Mouse (Mus musculus) midbrain, embryonic 13.5 days (tissue): ENCODE measurements around the gene Cdiptos. TPM values are rescaled to one million over a fixed set of nuclear protein-coding genes. Genes with fewer than 3 reads are reported as not detected.

Experiments
- ATAC-seq: fragments of 200-750 bp; cut with Nextera tagmentation; 2 replicates; pipeline ENCODE4 v1.8.0; 2017; ENCODE audit warnings: mild to moderate bottlenecking, moderate TSS enrichment, moderate library complexity
- H3K27ac ChIP-seq: fragments of 300-500 bp; sonication (generic); 2 replicates; pipeline ENCODE4 v1.5.1; 2015; ENCODE audit warnings: inconsistent platforms, mild to moderate bottlenecking, moderate library complexity
- H3K27me3 ChIP-seq: fragments of 300-500 bp; sonication (generic); 2 replicates; pipeline ENCODE4 v1.6.1; 2015; ENCODE audit warnings: mild to moderate bottlenecking, inconsistent platforms
- H3K36me3 ChIP-seq: fragments of 300-500 bp; sonication (generic); 2 replicates; pipeline ENCODE4 v1.6.1; 2015; ENCODE audit warnings: mild to moderate bottlenecking, inconsistent platforms
- H3K4me1 ChIP-seq: fragments of 300-500 bp; sonication (generic); replicated peaks from 2 replicates; pipeline ENCODE4 v1.6.1; 2015; ENCODE audit warnings: inconsistent platforms
- H3K4me2 ChIP-seq: fragments of 300-500 bp; sonication (generic); replicated peaks from 2 replicates; pipeline ENCODE4 v1.6.1; 2015; ENCODE audit warnings: moderate library complexity, mild to moderate bottlenecking, inconsistent platforms
- H3K4me3 ChIP-seq: fragments of 300-500 bp; sonication (generic); replicated peaks from 2 replicates; pipeline ENCODE4 v1.5.1; 2015; ENCODE audit warnings: mild to moderate bottlenecking, inconsistent platforms
- H3K9ac ChIP-seq: fragments of 300-500 bp; sonication (generic); replicated peaks from 2 replicates; pipeline ENCODE4 v1.6.1; 2015; ENCODE audit warnings: mild to moderate bottlenecking, inconsistent platforms
- H3K9me3 ChIP-seq: fragments of 300-500 bp; sonication (generic); 2 replicates; pipeline ENCODE4 v1.6.1; 2016; ENCODE audit warnings: mild to moderate bottlenecking, inconsistent platforms
- WGBS: fragments of 180-500 bp; shearing (Covaris S2); methylation state at CpG from one replicate; pipeline ENCODE4 v1.1.7; 2015; 5-methylcytosine and 5-hydroxymethylcytosine counted together
- polyA plus RNA-seq: library from polyadenylated mRNA; unstranded; fragments of >200 nt; fragmentation: Nextera tagmentation; extraction: Ambion mirVana; gene quantifications from 2 replicates; pipeline ENCODE4 v1.2.1, GENCODE M21; 2015

The Cdiptos gene
- polyA plus RNA-seq, 1 experiment from 2014 or later = 0.85 TPM

DNA sequence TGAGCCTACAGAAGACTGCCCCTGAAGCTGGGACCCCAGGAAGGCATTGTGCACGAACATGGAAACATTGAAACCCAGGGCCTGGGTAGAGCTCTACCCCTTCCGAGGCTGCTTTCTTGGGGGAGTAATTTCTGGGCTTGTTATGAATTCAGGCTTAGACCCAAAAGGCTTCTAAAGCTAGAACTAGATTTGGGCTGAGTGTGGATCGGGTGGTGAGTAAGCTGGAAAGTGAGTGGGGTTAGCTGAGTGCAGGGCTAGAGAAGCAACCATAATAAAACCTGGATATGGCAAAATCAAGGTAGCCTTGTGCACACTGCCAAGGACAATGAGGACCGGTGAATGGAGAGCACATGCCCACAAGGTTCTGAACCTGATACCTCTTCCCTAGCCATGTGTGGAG is 13.9 kb downstream of the Cdiptos start:
- H3K27me3 ChIP-seq = peaks cover 38% of the 10 kb centered on the region
- ATAC-seq = no peak
- H3K36me3 ChIP-seq = peaks cover 87% of the 10 kb centered on the region
- H3K9ac ChIP-seq = no peak overlapping the region
- no peak overlapping the region for H3K27ac ChIP-seq
- no peaks in the 10 kb centered on the region for H3K9me3 ChIP-seq
- no peak overlapping the region for H3K4me3 ChIP-seq
- no peak overlapping the region for H3K4me2 ChIP-seq
- H3K4me1 ChIP-seq = no peaks in the 10 kb centered on the region
- WGBS = 88% methylated on average over 4 of the region's 4 CpGs

DNA sequence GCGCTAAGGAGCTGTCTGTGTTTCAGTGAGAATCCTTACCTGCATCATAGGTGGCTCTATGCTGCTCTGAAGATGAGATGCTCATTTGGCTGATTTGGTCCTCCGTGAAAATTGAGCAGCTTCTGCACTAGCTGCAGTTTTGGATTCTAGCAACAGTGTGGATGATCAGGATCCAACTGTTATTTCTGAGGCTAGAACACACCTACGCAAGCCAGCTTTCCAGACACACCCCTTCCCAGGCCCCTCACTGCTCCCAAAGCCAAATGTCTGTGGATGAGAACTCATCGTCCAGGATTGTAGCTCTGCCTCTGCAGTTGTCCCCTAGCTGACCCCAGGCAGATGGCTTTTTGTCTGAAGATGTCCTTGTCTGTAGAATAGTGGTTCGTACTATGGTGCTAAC is 14.8 kb downstream of the Cdiptos start:
- no peak overlapping the region for H3K9ac ChIP-seq
- peaks cover 38% of the 10 kb centered on the region for H3K27me3 ChIP-seq
- H3K4me3 ChIP-seq = no peak overlapping the region
- H3K4me1 ChIP-seq = no peaks in the 10 kb centered on the region
- H3K9me3 ChIP-seq = no peaks in the 10 kb centered on the region
- WGBS = 88% methylated on average over 5 of the region's 5 CpGs
- peaks cover 83% of the 10 kb centered on the region for H3K36me3 ChIP-seq
- ATAC-seq = no peak
- no peak overlapping the region for H3K4me2 ChIP-seq
- H3K27ac ChIP-seq = no peak overlapping the region

- Histone ChIP-seq H3K36me3 (peaks cover 82% of the 10 kb centered on the region), H3K27me3 (peaks cover 38% of the 10 kb centered on the region), H3K27ac (no peak overlapping the region), H3K4me2 (no peak overlapping the region), H3K9me3 (no peaks in the 10 kb centered on the region), H3K4me1 (no peaks in the 10 kb centered on the region), H3K4me3 (no peak overlapping the region), H3K9ac (no peak overlapping the region)
- 76% methylated on average over 9 of the region's 9 CpGs for WGBS
- no peak for ATAC-seq
These were observed 16.1 kb downstream of the Cdiptos start for GRCm38 (mm10) chr7:126959780-126960179.

DNA sequence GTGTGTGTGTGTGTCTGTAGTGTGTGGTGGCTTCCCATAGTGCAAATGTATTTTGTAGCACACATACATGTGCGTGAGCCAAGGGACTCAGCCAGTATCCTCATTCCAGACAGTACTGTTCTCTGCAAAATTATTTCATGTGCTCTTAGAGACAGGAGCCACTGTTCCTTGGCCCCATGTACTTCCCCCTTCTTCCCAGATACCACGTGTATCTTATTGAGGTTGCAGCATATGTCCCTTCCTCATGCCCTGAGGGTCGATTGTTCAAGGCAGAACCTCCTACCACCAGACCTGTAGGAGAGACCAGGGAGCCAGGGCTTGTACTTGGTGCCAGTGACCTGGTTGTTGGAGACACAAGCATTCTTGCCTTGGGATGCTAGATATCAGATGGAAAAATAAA is 20.8 kb downstream of the Cdiptos start:
- no peak overlapping the region for H3K4me2 ChIP-seq
- H3K27ac ChIP-seq = no peak overlapping the region
- no peak overlapping the region for H3K9ac ChIP-seq
- peaks cover 35% of the 10 kb centered on the region for H3K4me1 ChIP-seq
- no peak for ATAC-seq
- peaks cover 22% of the 10 kb centered on the region for H3K27me3 ChIP-seq
- peaks cover 48% of the 10 kb centered on the region for H3K36me3 ChIP-seq
- 64% methylated on average over 3 of the region's 3 CpGs for WGBS
- no peak overlapping the region for H3K4me3 ChIP-seq
- no peaks in the 10 kb centered on the region for H3K9me3 ChIP-seq

GRCm38 (mm10) chr7:126952646-126953045 is 23.3 kb downstream of the Cdiptos start:
- Histone ChIP-seq H3K36me3 (peaks cover 26% of the 10 kb centered on the region), H3K4me2 (peak overlapping the region; percentile 98), H3K9me3 (no peaks in the 10 kb centered on the region), H3K4me1 (peaks cover 58% of the 10 kb centered on the region), H3K9ac (peak overlapping the region; percentile 81), H3K27me3 (peaks cover 22% of the 10 kb centered on the region), H3K4me3 (peak overlapping the region; percentile 63), H3K27ac (no peak overlapping the region)
- no peak for ATAC-seq
- 0% methylated on average over 5 of the region's 8 CpGs for WGBS

- Histone ChIP-seq H3K9ac (peak overlapping the region; percentile 81), H3K4me1 (peaks cover 67% of the 10 kb centered on the region), H3K9me3 (no peaks in the 10 kb centered on the region), H3K27ac (0 out of 2 replicates have a peak overlapping the region, but pooled peaks have one; percentile 25), H3K27me3 (peaks cover 22% of the 10 kb centered on the region), H3K4me3 (peak overlapping the region; percentile 63), H3K4me2 (peak overlapping the region; percentile 98), H3K36me3 (peaks cover 16% of the 10 kb centered on the region)
- 22% methylated on average over 4 of the region's 4 CpGs for WGBS
- ATAC-seq = no peak
These were observed 24.2 kb downstream of the Cdiptos start for GRCm38 (mm10) chr7:126951741-126952140.

DNA sequence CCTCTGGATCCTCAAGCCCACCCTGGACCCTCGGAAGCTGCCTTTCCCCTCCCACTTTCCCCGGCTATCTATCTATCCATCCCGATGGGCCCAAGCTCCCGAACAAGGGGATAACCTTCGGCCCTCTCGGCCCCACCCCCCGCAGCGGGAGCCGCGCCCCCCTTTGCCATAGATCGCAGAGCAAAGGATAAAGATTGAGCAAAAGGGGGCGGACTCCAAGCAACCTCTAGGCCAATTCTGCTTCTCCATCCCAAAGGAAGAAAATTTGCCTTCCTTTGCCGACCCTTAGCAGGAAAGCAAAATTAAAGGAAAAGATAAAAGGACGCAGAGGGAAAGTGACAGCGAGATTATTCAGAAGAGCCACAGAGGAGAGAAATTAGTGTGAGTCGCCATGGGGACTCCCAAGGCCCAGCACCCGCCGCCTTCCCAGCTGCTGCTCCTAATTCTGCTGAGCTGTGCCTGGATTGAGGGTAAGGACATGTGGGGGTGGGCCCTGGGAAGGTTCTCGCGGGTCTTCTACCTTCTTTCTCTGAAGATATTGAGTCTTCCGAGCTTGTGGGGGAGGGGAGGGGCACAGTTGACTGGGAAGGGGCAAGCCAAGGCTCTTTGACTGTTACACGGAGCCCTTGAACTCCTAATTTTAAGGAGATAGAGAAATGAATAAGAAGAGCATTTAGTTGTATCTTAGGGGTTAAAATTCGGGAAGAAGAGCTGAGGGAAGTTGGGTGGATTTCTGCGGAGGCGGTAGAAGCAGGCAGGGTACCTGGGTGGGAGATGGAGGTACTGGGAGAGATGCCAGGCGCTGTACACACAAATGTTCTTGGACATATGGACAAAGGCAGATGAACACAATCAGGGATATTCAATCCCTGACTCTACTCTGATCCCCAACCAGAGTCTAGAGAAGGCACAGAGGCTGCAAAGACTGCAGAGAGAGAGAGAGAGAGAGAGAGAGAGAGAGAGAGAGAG is 25.0 kb downstream of the Cdiptos start:
- Histone ChIP-seq H3K9ac (peak overlapping the region; percentile 81), H3K36me3 (peaks cover 24% of the 10 kb centered on the region), H3K9me3 (no peaks in the 10 kb centered on the region), H3K27ac (peak overlapping the region; percentile 93), H3K4me1 (peaks cover 72% of the 10 kb centered on the region), H3K4me3 (peak overlapping the region; percentile 63), H3K27me3 (peaks cover 22% of the 10 kb centered on the region), H3K4me2 (peak overlapping the region; percentile 98)
- 3% methylated on average over 26 of the region's 26 CpGs for WGBS
- ATAC-seq = no peak

DNA sequence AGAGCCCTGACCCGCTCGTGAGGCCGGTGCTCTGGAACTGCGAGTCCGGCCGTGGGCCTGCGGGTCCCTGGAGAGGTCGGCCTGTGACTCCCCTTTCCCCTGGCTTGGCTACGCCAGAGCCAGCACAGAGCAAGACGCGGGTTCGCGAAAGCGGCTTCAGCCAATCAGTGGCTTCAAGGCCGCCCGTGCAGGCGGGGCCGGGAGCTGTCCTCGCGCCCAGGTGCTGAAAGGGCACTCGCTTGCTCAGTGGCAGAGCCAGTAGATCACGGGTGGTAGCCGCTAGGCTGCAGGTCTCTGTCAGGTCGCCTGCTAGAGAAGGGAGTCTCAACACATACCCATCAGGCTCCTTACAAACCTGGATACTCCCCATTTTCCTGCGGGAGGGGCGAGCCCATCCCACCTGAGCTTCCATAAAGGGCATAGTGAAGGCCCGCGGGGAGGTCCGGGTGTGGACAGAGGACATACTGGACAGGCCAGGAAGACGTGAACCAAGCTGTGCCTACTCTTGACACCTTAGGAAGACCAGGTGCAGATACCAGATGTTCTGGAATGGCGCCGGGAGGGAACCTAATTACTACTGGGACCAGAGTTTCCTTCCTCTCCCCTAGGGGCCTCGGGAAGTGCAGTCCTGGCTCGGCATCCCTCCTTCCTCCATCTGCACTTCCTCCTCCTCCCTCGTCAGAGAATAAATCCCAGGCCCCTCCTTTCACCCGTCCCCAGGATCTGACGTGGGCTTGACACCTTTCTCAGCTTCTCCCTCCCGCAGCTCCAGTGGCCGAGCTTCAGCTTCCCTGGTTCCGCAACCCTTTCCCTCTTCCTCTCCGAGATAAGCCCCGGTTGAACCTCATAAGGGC is 25.9 kb downstream of the Cdiptos start, which contains the start of gene Sez6l2:
Sez6l2 (plus strand) TSS at position 771 of the 854 bp plus-strand sequence.
- peaks cover 72% of the 10 kb centered on the region for H3K4me1 ChIP-seq
- ATAC-seq = peak; percentile 90
- 1% methylated on average over 42 of the region's 42 CpGs for WGBS

GRCm38 (mm10) chr7:126949403-126949792 is 26.5 kb downstream of the Cdiptos start, which contains the start of gene Asphd1:
TSS of gene Asphd1 (minus strand) at chr7:126949582.
- H3K27ac ChIP-seq = peak within 1 kb of the TSS; percentile 93
- H3K4me3 ChIP-seq = peak within 1 kb of the TSS; percentile 63
- H3K4me2 ChIP-seq = peak within 1 kb of the TSS; percentile 98
- WGBS = under 1% methylated on average over 21 of the region's 21 CpGs
- H3K9me3 ChIP-seq = no peaks in the 10 kb centered on the region
- peak; percentile 69 for ATAC-seq
- peak within 1 kb of the TSS; percentile 81 for H3K9ac ChIP-seq
- H3K36me3 ChIP-seq = peaks cover 33% of the 10 kb centered on the region
- H3K27me3 ChIP-seq = peaks cover 22% of the 10 kb centered on the region
- H3K4me1 ChIP-seq = peaks cover 72% of the 10 kb centered on the region

More for the DNA sequence above, 25.9 kb downstream of the Cdiptos start, which contains the start of gene Sez6l2:
- Histone ChIP-seq H3K4me2 (peak within 1 kb of the TSS; percentile 98), H3K9me3 (no peaks in the 10 kb centered on the region), H3K36me3 (peaks cover 27% of the 10 kb centered on the region), H3K4me3 (peak within 1 kb of the TSS; percentile 63), H3K27ac (peak within 1 kb of the TSS; percentile 93), H3K27me3 (peaks cover 22% of the 10 kb centered on the region), H3K9ac (peak within 1 kb of the TSS; percentile 81)

- Histone ChIP-seq H3K9me3 (no peaks in the 10 kb centered on the region), H3K4me1 (peaks cover 70% of the 10 kb centered on the region), H3K36me3 (peaks cover 34% of the 10 kb centered on the region), H3K4me3 (peak overlapping the region; percentile 63), H3K27me3 (peaks cover 20% of the 10 kb centered on the region), H3K27ac (peak overlapping the region; percentile 93), H3K4me2 (peak overlapping the region; percentile 98), H3K9ac (peak overlapping the region; percentile 81)
- no peak for ATAC-seq
- 82% methylated on average over 9 of the region's 10 CpGs for WGBS
These were observed 27.3 kb downstream of the Cdiptos start for GRCm38 (mm10) chr7:126948626-126949025.

GRCm38 (mm10) chr7:126946530-126946929 is 29.4 kb downstream of the Cdiptos start:
- peaks cover 3% of the 10 kb centered on the region; the same call in 1 of the 2 replicates for H3K27me3 ChIP-seq
- no peak overlapping the region for H3K4me3 ChIP-seq
- no peaks in the 10 kb centered on the region for H3K9me3 ChIP-seq
- peaks cover 55% of the 10 kb centered on the region for H3K4me1 ChIP-seq
- H3K36me3 ChIP-seq = peaks cover 41% of the 10 kb centered on the region
- no peak overlapping the region; the same call in 1 of the 2 replicates for H3K4me2 ChIP-seq
- 46% methylated on average over 3 of the region's 3 CpGs for WGBS
- H3K9ac ChIP-seq = no peak overlapping the region; the same call in 1 of the 2 replicates
- no peak for ATAC-seq
- no peak overlapping the region for H3K27ac ChIP-seq
